Mouse (Mus musculus): ENCODE measurements around the gene Capn12. TPM values are rescaled to one million over a fixed set of nuclear protein-coding genes. Genes with fewer than 3 reads are reported as not detected.
A peak's percentile ranks its signal among the peaks of the same experiment; 100 is the strongest.

Capn12 gene
- polyA plus RNA-seq, 1 experiment from 2014 or later: 0.58 TPM

GRCm38 (mm10) chr7:28939418-28940183, 58.4 kb downstream of the Capn12 start:
- ATAC-seq (ENCODE audit: low read depth) (no peak), DNase-seq (ENCODE audit: low spot score) (no peak)
- H3K4me2 ChIP-seq (ENCODE audit: low read depth, low read length): no peak overlapping the region
- peak overlapping the region; percentile 68 for H3K27ac ChIP-seq (replicated peaks; ENCODE audit: low read depth, low read length)
- H3K4me1 ChIP-seq (ENCODE audit: control insufficient read depth, insufficient read depth, low read length): peaks cover 35% of the 10 kb centered on the region
- WGBS: 73% methylated on average over 7 of the region's 7 CpGs
- no peak overlapping the region for H3K4me3 ChIP-seq (ENCODE audit: low read depth, low read length)
- H3K36me3 ChIP-seq (ENCODE audit: control insufficient read depth, insufficient read depth, low read length): peaks cover 16% of the 10 kb centered on the region; the same call in 1 of the 2 replicates
- no peaks in the 10 kb centered on the region for H3K9me3 ChIP-seq (ENCODE audit: control insufficient read depth, low read length)
- no peaks in the 10 kb centered on the region for H3K27me3 ChIP-seq (replicated peaks; ENCODE audit: control insufficient read depth, insufficient read depth, low read length)
- no peak overlapping the region for H3K9ac ChIP-seq (ENCODE audit: low read depth, low read length)

- Histone ChIP-seq H3K27me3 (replicated peaks; ENCODE audit: control insufficient read depth, insufficient read depth, low read length) (no peaks in the 10 kb centered on the region), H3K4me1 (ENCODE audit: control insufficient read depth, insufficient read depth, low read length) (peaks cover 51% of the 10 kb centered on the region), H3K9ac (ENCODE audit: low read depth, low read length) (no peak overlapping the region), H3K36me3 (ENCODE audit: control insufficient read depth, insufficient read depth, low read length) (peaks cover 11% of the 10 kb centered on the region; the same call in 1 of the 2 replicates), H3K27ac (replicated peaks; ENCODE audit: low read depth, low read length) (peak overlapping the region; percentile 70; the same call in 1 of the 2 replicates), H3K9me3 (ENCODE audit: control insufficient read depth, low read length) (no peaks in the 10 kb centered on the region), H3K4me3 (ENCODE audit: low read depth, low read length) (no peak overlapping the region), H3K4me2 (ENCODE audit: low read depth, low read length) (no peak overlapping the region)
- ATAC-seq (ENCODE audit: low read depth) (no peak), DNase-seq (ENCODE audit: low spot score) (no peak)
- WGBS: 57% methylated on average over 4 of the region's 4 CpGs
Observed at GRCm38 (mm10) chr7:28941129-28941528, 59.9 kb downstream of the Capn12 start.

GRCm38 (mm10) chr7:28941542-28941941, 60.3 kb downstream of the Capn12 start:
- Histone ChIP-seq H3K27me3 (replicated peaks; ENCODE audit: control insufficient read depth, insufficient read depth, low read length) (no peaks in the 10 kb centered on the region), H3K4me1 (ENCODE audit: control insufficient read depth, insufficient read depth, low read length) (peaks cover 55% of the 10 kb centered on the region), H3K36me3 (ENCODE audit: control insufficient read depth, insufficient read depth, low read length) (peaks cover 8% of the 10 kb centered on the region; the same call in 1 of the 2 replicates), H3K4me2 (ENCODE audit: low read depth, low read length) (no peak overlapping the region), H3K27ac (replicated peaks; ENCODE audit: low read depth, low read length) (peak overlapping the region; percentile 70), H3K4me3 (ENCODE audit: low read depth, low read length) (no peak overlapping the region), H3K9ac (ENCODE audit: low read depth, low read length) (no peak overlapping the region), H3K9me3 (ENCODE audit: control insufficient read depth, low read length) (no peaks in the 10 kb centered on the region)
- WGBS: 61% methylated on average over 4 of the region's 4 CpGs
- ATAC-seq (ENCODE audit: low read depth): no peak
- DNase-seq (ENCODE audit: low spot score): no peak

Other genes with a start within 250 kb of the Capn12 start
- 6.9 and 7.1 TPM in 2 replicates for gene Fbxo27, start 188.6 kb upstream of the Capn12 start, polyA plus RNA-seq (2014; fragmentation: Nextera tagmentation; extraction: Ambion mirVana)
- 27.8 and 29.0 TPM in 2 replicates for gene Fbxo17, start 164.6 kb upstream of the Capn12 start, polyA plus RNA-seq (2014; fragmentation: Nextera tagmentation; extraction: Ambion mirVana)
- 119 and 120 TPM in 2 replicates for gene Mrps12, start 139.6 kb upstream of the Capn12 start, polyA plus RNA-seq (2014; fragmentation: Nextera tagmentation; extraction: Ambion mirVana)
- 20.5 and 22.9 TPM in 2 replicates for gene Sars2, start 139.4 kb upstream of the Capn12 start, polyA plus RNA-seq (2014; fragmentation: Nextera tagmentation; extraction: Ambion mirVana)
- 3.8 and 12.7 TPM in 2 replicates for gene Ccer2, start 125.2 kb upstream of the Capn12 start, polyA plus RNA-seq (2014; fragmentation: Nextera tagmentation; extraction: Ambion mirVana)
- 76.8 and 79.3 TPM in 2 replicates for gene Sirt2, start 114.7 kb upstream of the Capn12 start, polyA plus RNA-seq (2014; fragmentation: Nextera tagmentation; extraction: Ambion mirVana)
- 40.9 and 41.5 TPM in 2 replicates for gene Nfkbib, start 113.9 kb upstream of the Capn12 start, polyA plus RNA-seq (2014; fragmentation: Nextera tagmentation; extraction: Ambion mirVana)
- 2.7 and 3.0 TPM in 2 replicates for gene Rinl, start 92.5 kb upstream of the Capn12 start, polyA plus RNA-seq (2014; fragmentation: Nextera tagmentation; extraction: Ambion mirVana)
- 180 and 182 TPM in 2 replicates for gene Hnrnpl, start 72.9 kb upstream of the Capn12 start, polyA plus RNA-seq (2014; fragmentation: Nextera tagmentation; extraction: Ambion mirVana)
- gene Ech1, start 56.2 kb upstream of the Capn12 start, polyA plus RNA-seq (2014; fragmentation: Nextera tagmentation; extraction: Ambion mirVana): 183 and 202 TPM in 2 replicates
- 3.4 and 4.1 TPM in 2 replicates for gene Lgals4, start 47.6 kb upstream of the Capn12 start, polyA plus RNA-seq (2014; fragmentation: Nextera tagmentation; extraction: Ambion mirVana)
- gene Lgals7, start 17.6 kb upstream of the Capn12 start, polyA plus RNA-seq (2014; fragmentation: Nextera tagmentation; extraction: Ambion mirVana): 27.3 and 53.0 TPM in 2 replicates
- 256 and 280 TPM in 2 replicates for gene Actn4, start 80.9 kb downstream of the Capn12 start, polyA plus RNA-seq (2014; fragmentation: Nextera tagmentation; extraction: Ambion mirVana)
- 403 and 404 TPM in 2 replicates for gene Eif3k, start 100.4 kb downstream of the Capn12 start, polyA plus RNA-seq (2014; fragmentation: Nextera tagmentation; extraction: Ambion mirVana)
- 7.2 and 8.7 TPM in 2 replicates for gene Map4k1, start 100.6 kb downstream of the Capn12 start, polyA plus RNA-seq (2014; fragmentation: Nextera tagmentation; extraction: Ambion mirVana)
- gene Ryr1, start 243.8 kb downstream of the Capn12 start, polyA plus RNA-seq (2014; fragmentation: Nextera tagmentation; extraction: Ambion mirVana): 10.6 and 11.5 TPM in 2 replicates